Mouse (Mus musculus) thymus, adult 2 months (tissue): ENCODE results near the gene Ctrc.

Experiments
- CTCF ChIP-seq: fragments of 200-500 bp; IDR thresholded peaks from 2 replicates; pipeline ENCODE4 v1.5.1; 2012; ENCODE audit warnings: mild to moderate bottlenecking, control low read depth, low read length, moderate library complexity, borderline replicate concordance; ENCODE audit not compliant: control insufficient read depth, poor library complexity, insufficient read depth; ENCODE audit errors: extremely low read depth
- POLR2A ChIP-seq: fragments of 200-500 bp; IDR thresholded peaks from 2 replicates; pipeline ENCODE4 v1.6.1; 2012; ENCODE audit warnings: mild to moderate bottlenecking, low read length, control low read depth, moderate library complexity; ENCODE audit not compliant: control insufficient read depth, poor library complexity, insufficient read depth; ENCODE audit errors: extremely low read depth

DNA sequence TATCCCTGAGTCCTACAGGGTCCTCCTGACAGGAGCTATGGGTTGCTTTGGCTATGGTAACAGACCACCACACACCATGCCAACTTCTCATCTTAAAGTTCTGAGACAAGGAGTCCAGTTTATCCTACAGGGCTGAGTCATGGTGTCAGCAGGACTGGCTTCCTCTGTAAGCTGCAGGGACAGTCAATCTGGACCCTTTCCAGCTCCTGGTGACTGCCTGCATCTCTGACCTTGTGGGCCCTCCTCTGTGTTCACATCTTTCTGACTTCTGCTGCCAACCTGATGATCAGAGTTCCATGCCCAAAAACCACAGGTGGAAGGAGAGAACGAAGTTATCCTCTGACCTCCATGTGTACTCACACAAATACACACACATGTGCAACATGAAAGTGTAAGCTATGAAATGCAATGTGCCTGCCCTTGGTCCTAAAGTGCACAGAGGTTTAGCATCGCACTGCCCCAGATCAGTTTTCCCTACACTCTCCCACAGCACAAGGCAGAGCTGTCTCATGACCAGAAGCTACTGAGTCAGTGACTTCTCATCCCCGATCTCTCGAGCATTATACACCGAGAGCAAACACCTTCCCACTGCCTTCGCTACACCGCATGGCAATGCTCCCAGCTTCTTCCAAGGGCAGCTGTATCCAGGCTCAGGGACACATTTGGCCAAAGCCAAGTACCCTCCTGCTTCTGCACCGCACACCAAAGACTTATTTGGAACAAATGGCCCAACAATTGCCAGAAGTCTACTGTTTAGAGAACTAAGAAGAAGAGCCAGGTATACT lies 64.8 kb downstream of the Ctrc start:
- TF ChIP-seq CTCF (no peak), POLR2A (no peak)
